In genomic region chr6:8970576-8970975, GRCm38 (mm10) we compare ENCODE assay signal across 19 mouse cellular contexts. TPM values are rescaled to one million over a fixed set of nuclear protein-coding genes. Genes with fewer than 3 reads are reported as not detected.
"Had no signal": no experiment of that assay in that cellular context is flagged by ENCODE, and none has a peak within 500 bp of the region (broad histone marks: within the 10 kb centered on the region; RNA-seq: fewer than 3 reads in every experiment).

No protein-coding gene starts in this region.

- H3K27ac ChIP-seq: kidney, embryonic 15.5 days; liver, embryonic 13.5 days; macrophage; midbrain, embryonic 10.5 days; midbrain, embryonic 13.5 days; neural tube, embryonic 13.5 days had no signal

- DNase-seq: kidney, adult 8-10 months; kidney, postnatal 10 days; kidney, postnatal 36 days; layer of hippocampus, postnatal 36 days; liver, embryonic 13.5 days; lung, adult 2 months; lung, postnatal 14 days; thymus, adult 2 months; thymus, postnatal 14 days; thymus, postnatal 4 days had no signal

- H3K4me3 ChIP-seq: kidney, embryonic 15.5 days; liver, embryonic 13.5 days; midbrain, embryonic 10.5 days; midbrain, embryonic 13.5 days; myocyte; neural tube, embryonic 13.5 days had no signal

RNA-seq across cellular contexts. Expression of gene Nxph1, which starts 22.3 kb away (rescaled TPM):
- total RNA-seq: megakaryocyte, adult 5-6 weeks; monocyte, adult 5-6 weeks; neutrophil, adult 5-6 weeks had no signal
